Mouse (Mus musculus): Measurements from ENCODE around the gene Pbx1.

Gene Pbx1

DNA sequence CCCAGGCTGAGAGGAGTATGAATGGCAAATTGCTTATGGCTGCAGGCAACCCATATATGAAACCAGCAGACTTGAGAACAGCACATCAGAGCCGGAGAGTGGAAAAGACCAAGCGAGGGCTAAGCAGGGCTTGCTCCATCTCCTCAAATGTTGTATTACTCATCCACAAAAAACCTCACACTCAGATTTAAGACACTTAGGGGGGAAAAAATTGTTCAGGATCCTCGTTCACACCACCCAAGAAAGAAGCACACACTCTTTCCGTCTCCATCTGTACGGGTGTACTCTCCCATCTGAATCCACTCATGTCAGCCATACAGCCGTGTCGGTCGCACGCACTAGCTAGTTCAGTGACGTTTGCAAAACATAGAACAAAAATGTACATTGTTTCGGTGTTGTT is 69.0 kb downstream of the Pbx1 start:
- in situ Hi-C loops (cut with MboI; ENCODE audit: low pct_unique_long_range_greater_than_20kb in 1 of 2, low sequenced_read_pairs in 2 of 2, unreplicated experiment in 1 of 2): loop anchor here in 1 of 2 experiments (25.0 kb wide), 1 partner anchor 1099 kb away; no protein-coding TSS in a partner anchor

DNA sequence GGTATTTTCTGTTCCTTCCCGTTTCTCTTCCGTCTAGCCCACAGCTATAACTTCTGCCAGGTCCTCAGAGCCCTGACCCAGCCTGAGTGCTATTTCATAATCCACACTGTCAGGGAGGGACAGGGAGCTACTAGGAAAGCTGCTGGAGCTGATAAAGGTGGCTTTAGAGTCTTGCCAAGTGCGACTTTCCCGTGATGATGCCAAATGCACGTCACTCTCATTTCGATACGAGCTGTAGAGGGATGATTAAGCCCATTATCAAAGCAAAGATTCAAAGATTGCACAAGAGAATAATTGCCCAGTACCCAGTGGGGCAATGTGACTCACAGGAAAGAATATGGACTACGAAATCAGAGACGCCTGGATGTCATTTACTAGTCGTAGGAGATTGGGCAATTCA is 69.6 kb downstream of the Pbx1 start:
- in situ Hi-C loops (cut with MboI; ENCODE audit: low pct_unique_long_range_greater_than_20kb in 1 of 2, low sequenced_read_pairs in 2 of 2, unreplicated experiment in 1 of 2): loop anchor here in 1 of 2 experiments (25.0 kb wide), 1 partner anchor 1100 kb away; no protein-coding TSS in a partner anchor

DNA sequence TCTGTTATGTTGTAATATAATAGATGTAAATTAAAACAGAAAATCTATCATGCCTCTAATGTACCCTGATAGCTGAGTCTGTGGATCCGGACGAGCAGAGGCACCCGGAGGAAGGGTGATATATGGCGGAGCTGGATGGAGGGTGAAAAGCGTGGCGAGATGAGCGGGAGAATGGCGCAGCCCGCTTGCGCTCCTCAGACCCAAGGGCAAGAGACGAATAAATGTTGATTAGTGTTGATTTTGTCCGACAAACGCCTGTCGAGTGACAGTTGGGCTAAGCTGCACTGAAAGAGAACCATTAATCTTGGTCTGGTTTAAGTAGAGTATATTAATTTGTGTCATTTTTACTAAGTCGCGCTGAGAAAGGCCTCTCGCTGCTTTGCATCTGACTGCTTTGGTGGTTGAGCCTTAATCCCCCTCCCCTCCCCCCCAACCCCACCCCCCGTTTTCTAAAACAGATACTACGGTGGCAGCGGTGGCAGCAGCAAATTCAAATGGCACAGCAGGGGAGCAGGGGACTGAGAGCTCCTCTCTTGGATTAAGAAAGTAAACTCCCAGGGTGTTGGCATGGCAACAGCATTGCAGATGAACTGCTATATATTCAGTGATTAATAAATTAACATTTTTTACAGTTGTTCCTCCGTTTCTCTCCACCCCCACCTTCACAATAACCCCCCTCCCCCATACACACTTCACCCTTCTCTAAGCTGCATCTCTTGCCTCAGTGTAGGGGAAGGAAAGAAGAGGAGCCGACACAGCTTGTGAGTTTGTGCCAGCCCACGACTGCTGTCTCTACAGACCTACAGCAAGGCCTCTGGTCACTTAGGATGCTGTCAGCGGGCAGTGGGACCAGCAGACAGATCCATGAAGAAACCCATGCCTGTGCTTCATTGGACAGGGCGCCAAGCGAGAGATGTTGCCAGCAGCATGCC is 74.1 kb downstream of the Pbx1 start:
- in situ Hi-C loops (cut with MboI; ENCODE audit: low pct_unique_long_range_greater_than_20kb in 1 of 2, low sequenced_read_pairs in 2 of 2, unreplicated experiment in 1 of 2): loop anchor here in 1 of 2 experiments (25.0 kb wide), 1 partner anchor 1104 kb away; no protein-coding TSS in a partner anchor

DNA sequence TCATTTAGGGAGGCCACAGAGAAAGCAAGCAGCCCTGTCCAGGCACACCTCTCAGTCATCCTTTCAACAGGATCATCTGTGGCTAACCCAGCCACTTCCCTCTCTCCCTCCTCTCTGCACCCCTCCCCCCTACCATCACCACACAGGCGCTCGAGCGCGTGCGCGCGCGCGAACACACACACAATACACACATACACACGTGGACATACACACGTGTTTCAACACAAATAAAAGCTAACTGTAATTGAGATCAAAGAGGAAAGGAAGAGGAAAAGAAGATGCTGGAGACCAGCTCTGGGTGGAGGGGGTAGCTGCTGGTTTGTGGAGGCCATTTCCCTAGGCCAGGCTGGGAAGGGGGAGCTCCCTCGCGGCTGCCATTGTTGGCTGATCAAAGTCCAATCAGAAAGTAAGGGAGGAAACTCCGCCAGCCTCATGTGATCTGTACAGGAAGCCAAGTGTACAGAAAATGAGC is 75.1 kb downstream of the Pbx1 start:
- in situ Hi-C loops (cut with MboI; ENCODE audit: low pct_unique_long_range_greater_than_20kb in 1 of 2, low sequenced_read_pairs in 2 of 2, unreplicated experiment in 1 of 2): loop anchor here in 1 of 2 experiments (25.0 kb wide), 1 partner anchor 1105 kb away; no protein-coding TSS in a partner anchor

DNA sequence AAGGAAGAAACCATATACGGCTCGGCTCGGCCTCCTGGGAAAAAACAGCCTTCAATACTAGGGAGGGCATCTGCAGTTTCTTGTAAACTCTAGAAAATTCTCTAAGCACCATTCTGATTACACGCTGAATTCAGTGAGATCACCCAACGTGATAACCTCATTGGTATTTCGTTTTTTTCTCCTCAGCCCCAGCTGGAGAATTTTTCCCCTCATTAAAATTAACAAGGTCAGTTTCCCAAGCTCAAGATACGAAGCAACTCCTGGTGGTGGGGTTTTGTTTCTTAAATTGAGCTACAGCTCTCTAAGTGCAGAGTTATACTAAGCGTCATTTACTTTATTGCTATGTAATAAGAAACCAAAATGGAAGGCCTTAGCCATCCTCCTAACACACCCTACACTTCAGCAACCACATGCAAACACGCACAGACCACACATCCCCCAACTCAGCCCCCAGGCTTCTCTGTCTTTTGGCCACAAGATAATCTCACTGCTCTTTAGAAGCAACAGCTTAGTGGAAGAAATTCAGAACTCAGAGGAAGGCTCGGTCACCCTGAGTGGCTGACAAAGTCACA is 76.0 kb downstream of the Pbx1 start:
- in situ Hi-C loops (cut with MboI; ENCODE audit: low pct_unique_long_range_greater_than_20kb in 1 of 2, low sequenced_read_pairs in 2 of 2, unreplicated experiment in 1 of 2): loop anchor here in 1 of 2 experiments (25.0 kb wide), 1 partner anchor 1106 kb away; no protein-coding TSS in a partner anchor

DNA sequence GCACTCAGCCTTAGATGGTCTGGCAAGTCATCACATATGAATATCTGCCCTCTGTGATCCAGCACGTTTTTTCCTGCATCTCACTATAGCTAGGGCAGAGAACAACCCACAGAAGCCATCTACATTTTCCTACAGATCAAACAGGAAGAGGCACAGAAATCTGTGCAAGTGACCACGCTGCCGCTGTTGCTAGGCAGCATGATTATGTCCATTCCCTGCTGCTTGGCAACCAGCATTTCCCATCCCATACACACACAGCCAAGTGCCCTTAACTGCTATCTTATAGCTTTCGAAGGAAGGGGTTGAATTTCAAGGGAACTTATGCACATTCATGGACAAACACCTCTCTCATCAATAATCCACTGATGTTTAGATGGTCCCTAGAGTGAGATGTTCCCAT is 77.1 kb downstream of the Pbx1 start:
- in situ Hi-C loops (cut with MboI; ENCODE audit: low pct_unique_long_range_greater_than_20kb in 1 of 2, low sequenced_read_pairs in 2 of 2, unreplicated experiment in 1 of 2): loop anchor here in 1 of 2 experiments (25.0 kb wide), 1 partner anchor 1107 kb away; no protein-coding TSS in a partner anchor

DNA sequence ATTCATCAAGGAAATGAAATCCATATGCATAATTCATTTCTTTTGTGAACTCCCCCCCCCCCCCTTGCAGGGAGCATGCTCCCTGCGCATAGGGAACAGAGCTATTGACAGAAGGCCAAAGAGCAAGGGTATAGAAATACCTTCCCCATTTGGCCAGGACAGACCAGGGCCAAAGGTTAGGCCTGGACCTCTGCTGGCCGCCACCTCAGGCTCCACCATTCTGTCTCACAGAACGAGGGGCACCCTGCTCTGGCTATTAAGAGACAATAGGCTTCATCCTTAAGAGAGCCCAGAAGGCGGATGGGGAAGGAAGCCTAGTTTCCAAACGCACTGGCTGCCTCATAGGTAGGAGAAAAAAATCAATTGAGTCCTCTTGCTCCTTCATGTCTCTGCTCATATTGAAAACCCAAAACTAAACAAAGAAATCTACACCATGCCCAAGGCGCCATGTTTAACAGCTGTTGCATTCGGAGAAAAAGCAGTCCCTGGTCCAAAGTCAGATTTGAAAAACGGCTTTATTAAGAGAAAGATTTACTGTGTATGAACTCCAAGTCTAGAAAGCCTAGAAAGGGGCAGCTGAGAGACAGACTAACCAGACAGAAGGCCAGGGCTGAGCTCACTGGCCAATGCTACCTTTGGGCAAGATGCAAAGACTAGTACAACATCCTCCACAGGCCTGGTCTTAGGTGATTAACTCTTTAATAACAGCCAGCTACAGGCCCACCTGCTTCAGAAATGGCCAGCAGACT is 83.9 kb downstream of the Pbx1 start:
- in situ Hi-C loops (cut with MboI; ENCODE audit: low pct_unique_long_range_greater_than_20kb in 1 of 2, low sequenced_read_pairs in 2 of 2, unreplicated experiment in 1 of 2): no loop called here

DNA sequence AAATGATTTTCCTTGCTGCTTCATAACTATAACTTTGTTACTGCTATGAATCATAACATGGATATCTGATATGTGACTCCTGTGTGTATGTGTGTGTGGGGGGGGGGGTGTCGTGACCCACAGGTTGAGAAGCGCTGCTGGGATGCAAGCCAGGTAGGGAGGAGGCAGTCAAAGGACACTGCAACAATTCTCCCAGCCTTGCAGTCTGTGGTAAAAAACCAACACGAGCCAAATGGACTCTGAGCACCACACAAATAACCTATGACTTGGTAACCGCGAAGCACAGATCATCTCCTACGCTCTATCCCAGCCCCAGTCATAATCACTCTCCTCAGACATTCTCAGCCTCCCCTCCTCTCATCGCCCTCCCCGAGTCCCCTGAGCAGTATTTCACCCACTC is 87.2 kb downstream of the Pbx1 start:
- in situ Hi-C loops (cut with MboI; ENCODE audit: low pct_unique_long_range_greater_than_20kb in 1 of 2, low sequenced_read_pairs in 2 of 2, unreplicated experiment in 1 of 2): no loop called here

DNA sequence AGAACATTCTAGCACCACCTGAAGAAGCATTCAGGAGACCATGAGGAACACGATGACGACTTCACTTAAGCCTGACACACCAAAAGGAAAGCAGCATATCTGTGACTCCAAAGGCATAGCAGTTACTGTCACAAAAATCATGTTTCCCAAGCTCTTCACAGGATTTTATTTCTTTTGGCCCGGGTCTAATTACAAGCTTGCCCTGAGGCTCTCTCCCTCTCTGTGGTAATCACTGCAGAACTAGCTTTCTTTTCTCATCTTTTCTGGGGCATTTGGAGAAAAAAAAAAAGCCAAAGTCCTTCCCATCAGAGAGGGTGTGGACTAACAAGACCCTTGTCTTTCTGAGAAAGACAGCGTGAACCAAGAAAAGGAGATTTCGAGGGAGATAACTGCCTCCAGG is 87.8 kb downstream of the Pbx1 start:
- in situ Hi-C loops (cut with MboI; ENCODE audit: low pct_unique_long_range_greater_than_20kb in 1 of 2, low sequenced_read_pairs in 2 of 2, unreplicated experiment in 1 of 2): no loop called here

DNA sequence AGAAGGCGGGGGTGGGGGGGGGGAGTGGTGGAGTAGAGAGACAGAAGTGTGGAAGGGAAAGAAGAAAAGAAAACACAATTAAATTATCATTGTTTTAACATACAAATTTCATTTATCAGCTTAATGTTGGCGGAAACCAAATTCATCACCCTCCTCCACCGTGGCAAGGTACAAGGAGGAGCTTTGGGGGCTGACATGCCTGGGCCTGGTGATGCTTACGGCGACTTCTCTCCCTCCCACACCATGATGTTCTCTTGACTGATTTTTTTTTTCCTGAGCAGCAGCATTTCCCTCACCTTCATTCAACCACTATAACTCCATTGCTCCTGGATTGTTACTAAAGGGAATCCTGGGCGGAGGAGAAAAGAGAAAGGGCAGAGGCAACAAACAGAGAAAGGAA is 89.8 kb downstream of the Pbx1 start:
- in situ Hi-C loops (cut with MboI; ENCODE audit: low pct_unique_long_range_greater_than_20kb in 1 of 2, low sequenced_read_pairs in 2 of 2, unreplicated experiment in 1 of 2): no loop called here

DNA sequence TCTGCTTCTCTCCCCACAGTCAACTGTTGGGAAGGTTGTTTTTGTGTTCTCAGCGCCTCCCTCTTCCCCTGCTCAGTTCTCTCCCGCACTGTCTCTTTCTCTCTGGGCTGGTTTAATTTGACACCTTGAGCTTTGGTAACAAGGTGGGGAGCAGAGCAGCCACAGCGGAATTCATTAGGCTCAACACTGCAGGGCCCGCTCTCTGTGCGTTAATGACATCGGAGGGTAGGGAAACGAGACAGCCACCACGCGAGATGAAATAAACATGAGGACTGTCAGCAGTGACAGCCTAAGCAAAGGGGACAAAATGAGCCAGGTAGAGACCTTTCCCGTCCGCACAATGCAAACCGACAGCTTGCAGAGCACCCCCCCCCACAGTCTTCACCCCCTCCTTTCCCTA is 90.2 kb downstream of the Pbx1 start:
- in situ Hi-C loops (cut with MboI; ENCODE audit: low pct_unique_long_range_greater_than_20kb in 1 of 2, low sequenced_read_pairs in 2 of 2, unreplicated experiment in 1 of 2): no loop called here

DNA sequence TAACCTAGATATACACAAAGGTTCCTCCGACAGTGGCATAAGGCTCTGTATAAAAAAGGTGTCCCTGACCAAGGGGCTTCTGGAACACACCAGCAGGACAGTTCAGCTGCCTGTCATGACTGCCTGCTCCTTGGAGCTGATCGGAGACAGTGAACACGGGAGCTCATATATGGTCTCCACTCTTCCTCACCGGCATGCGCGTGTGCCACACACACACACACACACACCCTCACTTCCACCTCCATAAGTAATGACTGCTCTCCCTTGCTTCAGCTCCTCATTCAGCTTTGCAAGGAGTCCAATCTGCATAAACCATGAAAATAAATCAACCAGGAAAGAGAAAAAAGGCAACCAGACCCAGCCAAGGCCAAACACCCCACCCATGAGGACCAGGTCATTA is 90.7 kb downstream of the Pbx1 start:
- in situ Hi-C loops (cut with MboI; ENCODE audit: low pct_unique_long_range_greater_than_20kb in 1 of 2, low sequenced_read_pairs in 2 of 2, unreplicated experiment in 1 of 2): no loop called here

DNA sequence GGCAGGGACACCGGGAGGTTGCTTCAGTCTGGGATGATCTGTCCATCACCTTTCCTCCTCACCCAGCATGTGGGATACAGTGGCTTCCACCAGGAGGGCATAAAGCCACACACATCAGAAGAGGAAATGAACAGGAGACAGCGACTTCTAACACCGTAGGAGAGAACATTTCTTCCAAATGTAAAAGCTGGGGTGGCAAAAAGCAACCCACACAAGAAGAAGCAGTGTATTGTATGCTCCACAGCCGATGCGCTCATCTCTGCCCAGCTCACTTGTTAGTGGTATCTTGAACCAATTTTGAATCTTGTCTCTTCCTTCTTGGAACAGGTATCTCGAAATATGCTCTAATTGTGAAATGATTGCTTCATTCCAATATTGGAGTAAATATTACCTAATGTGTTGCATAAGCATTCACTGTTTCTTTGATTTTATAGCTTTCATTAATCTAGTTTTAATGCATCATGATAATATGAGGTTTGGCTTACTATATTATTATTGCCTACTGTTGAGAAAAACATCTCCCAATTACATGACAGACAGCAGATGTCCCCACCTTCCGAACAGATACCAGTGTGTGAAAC is 95.7 kb downstream of the Pbx1 start:
- in situ Hi-C loops (cut with MboI; ENCODE audit: low pct_unique_long_range_greater_than_20kb in 1 of 2, low sequenced_read_pairs in 2 of 2, unreplicated experiment in 1 of 2): no loop called here

DNA sequence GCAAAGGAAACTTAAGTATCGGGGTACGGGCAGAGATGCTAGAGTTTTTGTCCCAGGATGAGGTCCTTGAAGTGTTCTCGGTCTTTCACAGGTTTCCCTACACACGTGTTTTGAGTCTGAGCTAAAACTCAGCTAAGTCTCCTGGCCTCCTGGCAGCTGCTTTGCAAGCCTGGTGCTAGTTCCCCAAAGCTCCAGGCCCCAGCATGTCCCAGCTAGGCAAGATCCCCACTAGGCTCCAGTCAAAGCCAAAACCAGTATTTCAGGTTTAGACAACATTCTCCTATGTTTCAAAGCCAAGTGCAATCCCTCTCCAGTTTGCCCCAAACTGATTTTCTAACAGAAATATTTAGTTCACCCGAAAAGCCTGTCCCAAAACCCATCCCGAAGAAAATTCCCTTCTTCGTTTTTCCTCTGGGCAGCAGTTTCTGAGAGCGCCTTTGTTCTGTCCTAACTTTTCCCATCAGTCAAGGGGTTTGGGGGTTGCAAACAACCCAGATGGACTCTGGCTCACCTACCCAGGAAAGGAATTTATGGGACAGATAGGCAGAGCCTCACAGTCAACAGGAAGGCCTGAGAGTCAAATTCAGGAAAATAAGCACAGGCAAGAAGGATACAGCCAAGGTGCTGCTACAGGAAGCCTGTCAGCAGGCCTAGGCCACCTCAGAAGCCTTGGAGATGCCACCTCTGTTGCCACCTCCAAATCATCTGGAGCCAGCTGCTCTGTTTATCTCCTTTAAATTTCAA is 97.1 kb downstream of the Pbx1 start:
- in situ Hi-C loops (cut with MboI; ENCODE audit: low pct_unique_long_range_greater_than_20kb in 1 of 2, low sequenced_read_pairs in 2 of 2, unreplicated experiment in 1 of 2): no loop called here

DNA sequence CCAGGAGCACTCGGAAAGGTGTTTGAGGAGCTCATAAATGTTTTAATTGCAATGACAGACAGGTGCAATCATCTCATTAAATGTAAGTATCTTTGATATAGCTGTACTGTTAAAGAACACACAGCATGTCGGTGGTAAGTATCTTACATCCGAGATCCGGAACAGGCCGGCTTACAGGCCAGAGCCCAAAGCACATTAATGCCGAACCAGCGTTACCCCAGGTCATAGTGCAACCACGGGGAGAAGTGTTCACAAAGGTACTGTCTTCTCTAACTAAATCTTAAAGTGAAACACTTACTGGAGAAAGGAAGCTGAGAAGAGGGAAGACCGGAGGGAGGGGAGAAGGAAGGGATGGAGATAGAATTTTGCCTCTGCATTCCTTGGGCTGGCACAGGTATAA is 100.0 kb downstream of the Pbx1 start:
- in situ Hi-C loops (cut with MboI; ENCODE audit: low pct_unique_long_range_greater_than_20kb in 1 of 2, low sequenced_read_pairs in 2 of 2, unreplicated experiment in 1 of 2): no loop called here

DNA sequence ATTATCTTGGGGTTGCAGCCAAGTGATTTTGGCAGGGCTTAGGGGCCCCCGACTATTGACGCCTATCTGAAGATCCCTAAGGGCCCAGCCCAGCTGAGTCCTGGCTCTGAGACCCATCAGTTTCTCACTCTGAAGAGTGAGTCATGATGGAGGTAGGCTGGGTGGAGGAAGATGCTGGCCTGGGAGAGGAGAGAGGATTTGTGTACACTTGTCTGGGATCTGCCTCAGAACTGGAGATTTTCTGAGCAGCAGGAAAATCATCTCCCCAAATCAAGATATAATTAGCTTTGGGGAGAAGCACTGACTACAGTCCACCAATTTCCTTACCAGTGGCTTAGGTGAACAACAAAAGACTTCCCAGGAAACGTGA is 103.8 kb downstream of the Pbx1 start:
- in situ Hi-C loops (cut with MboI; ENCODE audit: low pct_unique_long_range_greater_than_20kb in 1 of 2, low sequenced_read_pairs in 2 of 2, unreplicated experiment in 1 of 2): no loop called here

DNA sequence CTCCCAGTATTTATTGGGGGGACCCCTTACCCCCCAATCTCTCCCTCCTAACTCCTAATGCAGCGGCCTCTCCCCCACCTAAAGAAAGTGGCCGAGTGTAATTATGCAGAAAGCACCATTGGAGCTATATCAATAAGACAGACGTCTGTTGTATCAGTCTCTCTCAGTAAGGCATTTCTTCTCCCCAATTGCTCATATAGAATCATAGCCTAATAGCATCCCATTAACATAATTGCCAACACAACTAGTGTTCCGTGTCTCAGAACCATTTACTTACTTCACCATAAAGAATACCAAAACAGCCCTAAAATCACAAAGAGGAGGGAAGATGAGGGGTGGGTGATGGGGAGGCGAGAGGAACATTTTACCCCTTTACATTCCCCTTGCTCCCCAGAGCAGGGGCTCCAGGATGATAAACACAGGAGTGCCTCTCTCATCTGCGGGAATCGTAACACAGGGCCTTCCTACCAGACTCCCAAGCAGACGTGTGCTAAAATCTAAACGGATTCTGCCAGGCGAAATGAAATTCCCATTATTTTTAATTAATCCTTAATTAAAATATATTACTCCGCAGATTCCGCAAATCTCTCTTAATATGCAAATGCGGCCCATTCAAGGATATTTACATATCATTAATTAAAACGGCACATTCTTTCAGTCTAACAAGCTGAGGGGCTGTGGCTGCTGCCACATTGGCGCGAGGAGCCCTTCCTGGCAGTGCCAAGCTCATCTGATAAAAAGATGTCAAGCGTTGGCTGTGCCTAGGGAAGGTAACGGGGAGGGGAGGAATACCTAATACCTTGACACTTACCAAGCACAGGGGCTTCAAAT is 104.5 kb downstream of the Pbx1 start:
- in situ Hi-C loops (cut with MboI; ENCODE audit: low pct_unique_long_range_greater_than_20kb in 1 of 2, low sequenced_read_pairs in 2 of 2, unreplicated experiment in 1 of 2): no loop called here
